15 mouse cellular contexts compared by ENCODE assay signal in the genomic region with DNA sequence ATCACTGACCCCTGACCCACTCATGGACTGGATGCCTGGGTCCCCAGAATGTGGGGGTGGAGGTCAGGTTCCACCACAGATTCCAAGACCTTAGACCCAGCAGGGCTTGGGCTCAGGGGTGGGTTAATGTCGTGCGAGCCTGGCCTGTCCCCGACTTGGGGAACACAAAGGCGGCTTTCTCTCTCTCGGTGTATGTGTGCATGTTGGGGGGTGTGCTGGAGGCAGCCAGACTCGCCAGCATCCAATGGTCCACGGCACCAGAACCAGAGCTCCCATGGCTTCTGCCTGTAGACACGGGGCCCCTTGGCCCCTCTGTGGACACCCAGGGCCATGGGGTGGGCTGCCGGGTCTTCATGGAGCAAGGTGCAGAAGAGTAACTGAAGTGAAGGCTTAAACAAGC. TPM values are rescaled to one million over a fixed set of nuclear protein-coding genes. Genes with fewer than 3 reads are reported as not detected.
DNase-seq lines count a peak whose midpoint lies in the region; ATAC-seq and TF ChIP-seq lines count a peak whose summit lies in the region.
"Had no signal": no experiment of that assay in that cellular context is flagged by ENCODE, and none has a peak within 500 bp of the region (broad histone marks: within the 10 kb centered on the region; RNA-seq: fewer than 3 reads in every experiment).

No protein-coding gene starts in this region.

- H3K4me1 ChIP-seq in stomach, embryonic 14.5 days (ENCODE audit: control insufficient read depth, insufficient read depth, low read length) = no peaks in the 10 kb centered on the region
- H3K4me1 ChIP-seq in stomach, postnatal 0 days (replicated peaks; ENCODE audit: control insufficient read depth, insufficient read depth) = no peaks in the 10 kb centered on the region
- peaks cover 62% of the 10 kb centered on the region for H3K4me1 ChIP-seq in hindbrain, embryonic 12.5 days
- peaks cover 70% of the 10 kb centered on the region for H3K4me1 ChIP-seq in midbrain, embryonic 13.5 days (replicated peaks)
- H3K4me1 ChIP-seq in heart, embryonic 12.5 days (replicated peaks) = peaks cover 8% of the 10 kb centered on the region

- WGBS in stomach, embryonic 14.5 days = 85% methylated on average over 9 of the region's 9 CpGs
- 86% methylated on average over 9 of the region's 9 CpGs for WGBS in stomach, postnatal 0 days
- 75% methylated on average over 9 of the region's 9 CpGs for WGBS in hindbrain, embryonic 12.5 days
- 84% methylated on average over 9 of the region's 9 CpGs for WGBS in midbrain, embryonic 13.5 days
- WGBS in heart, embryonic 12.5 days = 69% methylated on average over 9 of the region's 9 CpGs

- H3K9me3 ChIP-seq in stomach, embryonic 14.5 days (ENCODE audit: control insufficient read depth, low read depth, low read length) = no peaks in the 10 kb centered on the region
- H3K9me3 ChIP-seq in stomach, postnatal 0 days (ENCODE audit: control insufficient read depth, low read length) = no peaks in the 10 kb centered on the region
- no peaks in the 10 kb centered on the region for H3K9me3 ChIP-seq in hindbrain, embryonic 12.5 days (replicated peaks)
- H3K9me3 ChIP-seq in midbrain, embryonic 13.5 days = no peaks in the 10 kb centered on the region
- H3K9me3 ChIP-seq in heart, embryonic 12.5 days (replicated peaks) = no peaks in the 10 kb centered on the region
- H3K9me3 ChIP-seq: liver, embryonic 13.5 days had no signal

- no peaks in the 10 kb centered on the region for H3K27me3 ChIP-seq in stomach, embryonic 14.5 days (ENCODE audit: control insufficient read depth, insufficient read depth, low read length)
- H3K27me3 ChIP-seq in stomach, postnatal 0 days (ENCODE audit: control insufficient read depth, insufficient read depth, low read length) = no peaks in the 10 kb centered on the region
- no peaks in the 10 kb centered on the region for H3K27me3 ChIP-seq in hindbrain, embryonic 12.5 days
- H3K27me3 ChIP-seq in midbrain, embryonic 13.5 days = peaks cover 5% of the 10 kb centered on the region; the same call in 1 of the 2 replicates
- peaks cover 63% of the 10 kb centered on the region for H3K27me3 ChIP-seq in heart, embryonic 12.5 days (replicated peaks)

- H3K27ac ChIP-seq in stomach, embryonic 14.5 days (ENCODE audit: low read length) = peak overlapping the region; percentile 5; the same call in 1 of the 2 replicates
- no peak overlapping the region for H3K27ac ChIP-seq in stomach, postnatal 0 days (replicated peaks)
- H3K27ac ChIP-seq in hindbrain, embryonic 12.5 days = peak overlapping the region; percentile 81
- peak overlapping the region; percentile 79 for H3K27ac ChIP-seq in midbrain, embryonic 13.5 days
- no peak overlapping the region for H3K27ac ChIP-seq in heart, embryonic 12.5 days (ENCODE audit: poor library complexity, severe bottlenecking)
- H3K27ac ChIP-seq: liver, embryonic 13.5 days had no signal

- H3K36me3 ChIP-seq in stomach, embryonic 14.5 days (ENCODE audit: control insufficient read depth, insufficient read depth, low read length) = no peaks in the 10 kb centered on the region
- H3K36me3 ChIP-seq in stomach, postnatal 0 days (ENCODE audit: control insufficient read depth, insufficient read depth, low read length) = no peaks in the 10 kb centered on the region
- peaks cover 7% of the 10 kb centered on the region; the same call in 1 of the 2 replicates for H3K36me3 ChIP-seq in hindbrain, embryonic 12.5 days
- peaks cover 14% of the 10 kb centered on the region for H3K36me3 ChIP-seq in midbrain, embryonic 13.5 days
- H3K36me3 ChIP-seq in heart, embryonic 12.5 days = no peaks in the 10 kb centered on the region
- H3K36me3 ChIP-seq: liver, embryonic 13.5 days had no signal

- no peak for TF ChIP-seq CTCF in stomach, postnatal 0 days (IDR thresholded peaks at IDR 0.05; ENCODE audit: low read depth)

- TF ChIP-seq EP300 in stomach, postnatal 0 days (optimal IDR thresholded peaks at IDR 0.05) = no peak

- DNase-seq in stomach, postnatal 0 days (ENCODE audit: low spot score) = no peak
- no peak for DNase-seq in testis, postnatal 14 days (ENCODE audit: low spot score)
- no peak for DNase-seq in cerebellum, adult 11 months
- no peak for DNase-seq in embryo, embryonic 11 days
- DNase-seq: adrenal gland, postnatal 25 days; heart, postnatal 4 days; kidney, adult 2 months; left cerebral cortex, postnatal 4 days; liver, embryonic 13.5 days; lung, postnatal 10 days had no signal

- no peak for ATAC-seq in stomach, embryonic 14.5 days (ENCODE audit: insufficient number of reproducible peaks, insufficient read depth, low FRiP score, low read depth)
- ATAC-seq in stomach, postnatal 0 days (ENCODE audit: low FRiP score, low TSS enrichment) = no peak
- ATAC-seq in hindbrain, embryonic 12.5 days (ENCODE audit: low FRiP score) = no peak
- ATAC-seq in midbrain, embryonic 13.5 days = no peak
- ATAC-seq in heart, embryonic 12.5 days (ENCODE audit: insufficient number of reproducible peaks, low FRiP score) = no peak
- ATAC-seq: CD4-positive, CD25-positive, alpha-beta regulatory T cell, adult 4 months had no signal

- H3K4me3 ChIP-seq in stomach, embryonic 14.5 days (ENCODE audit: low read depth, low read length) = no peak overlapping the region
- H3K4me3 ChIP-seq in stomach, postnatal 0 days (ENCODE audit: low read depth, low read length) = no peak overlapping the region
- H3K4me3 ChIP-seq in hindbrain, embryonic 12.5 days = peak overlapping the region; percentile 8; the same call in 1 of the 2 replicates
- peak overlapping the region; percentile 36 for H3K4me3 ChIP-seq in midbrain, embryonic 13.5 days (replicated peaks)
- no peak overlapping the region for H3K4me3 ChIP-seq in heart, embryonic 12.5 days
- H3K4me3 ChIP-seq: liver, embryonic 13.5 days had no signal

- no peak overlapping the region for H3K9ac ChIP-seq in stomach, embryonic 14.5 days (replicated peaks; ENCODE audit: low read depth, low read length)
- H3K9ac ChIP-seq in stomach, postnatal 0 days (ENCODE audit: low read length) = no peak overlapping the region
- peak overlapping the region; percentile 48 for H3K9ac ChIP-seq in hindbrain, embryonic 12.5 days
- peak overlapping the region; percentile 67 for H3K9ac ChIP-seq in midbrain, embryonic 13.5 days (replicated peaks)
- H3K9ac ChIP-seq in heart, embryonic 12.5 days = no peak overlapping the region
- H3K9ac ChIP-seq: liver, embryonic 13.5 days had no signal

- no peak overlapping the region for H3K4me2 ChIP-seq in stomach, embryonic 14.5 days (replicated peaks; ENCODE audit: low read depth, low read length)
- no peak overlapping the region for H3K4me2 ChIP-seq in stomach, postnatal 0 days (replicated peaks; ENCODE audit: low read depth)
- H3K4me2 ChIP-seq in hindbrain, embryonic 12.5 days (replicated peaks) = peak overlapping the region; percentile 81
- H3K4me2 ChIP-seq in midbrain, embryonic 13.5 days (replicated peaks) = peak overlapping the region; percentile 74
- H3K4me2 ChIP-seq in heart, embryonic 12.5 days = no peak overlapping the region
- H3K4me2 ChIP-seq: liver, embryonic 13.5 days had no signal

RNA-seq across cellular contexts. Expression of a gene that starts 3.7 kb away (rescaled TPM):
- 1.4 and 1.5 TPM in 2 replicates for polyA plus RNA-seq in stomach, embryonic 14.5 days (2014; fragmentation: Nextera tagmentation; extraction: Ambion mirVana)
- 3.4 and 4.5 TPM in 2 replicates for polyA plus RNA-seq in stomach, postnatal 0 days (2015; fragmentation: Nextera tagmentation; extraction: Ambion mirVana)
- 41.3 and 42.3 TPM in 2 replicates for polyA plus RNA-seq in hindbrain, embryonic 12.5 days (2016; fragmentation: Nextera tagmentation; extraction: Ambion mirVana)
- 52.4 and 67.8 TPM in 2 replicates for polyA plus RNA-seq in midbrain, embryonic 13.5 days (2015; fragmentation: Nextera tagmentation; extraction: Ambion mirVana)
- polyA plus RNA-seq in heart, embryonic 12.5 days (2016; fragmentation: Nextera tagmentation; extraction: Ambion mirVana) = 0.65 and 0.81 TPM in 2 replicates
- polyA plus RNA-seq: CD4-positive, CD25-positive, alpha-beta regulatory T cell, adult 4 months had no signal

RNA-seq across cellular contexts. Expression of a gene that starts 21.3 kb away (rescaled TPM):
- polyA plus RNA-seq in stomach, embryonic 14.5 days (2014; fragmentation: Nextera tagmentation; extraction: Ambion mirVana) = 28.5 and 30.9 TPM in 2 replicates
- polyA plus RNA-seq in stomach, postnatal 0 days (2015; fragmentation: Nextera tagmentation; extraction: Ambion mirVana) = 13.6 and 15.8 TPM in 2 replicates
- 155 and 160 TPM in 2 replicates for polyA plus RNA-seq in hindbrain, embryonic 12.5 days (2016; fragmentation: Nextera tagmentation; extraction: Ambion mirVana)
- polyA plus RNA-seq in midbrain, embryonic 13.5 days (2015; fragmentation: Nextera tagmentation; extraction: Ambion mirVana) = 234 and 261 TPM in 2 replicates
- polyA plus RNA-seq in heart, embryonic 12.5 days (2016; fragmentation: Nextera tagmentation; extraction: Ambion mirVana) = 31.9 and 35.8 TPM in 2 replicates

RNA-seq across cellular contexts. Expression of a gene that starts 23.2 kb away (rescaled TPM):
- 12.6 and 14.7 TPM in 2 replicates for polyA plus RNA-seq in stomach, embryonic 14.5 days (2014; fragmentation: Nextera tagmentation; extraction: Ambion mirVana)
- polyA plus RNA-seq in stomach, postnatal 0 days (2015; fragmentation: Nextera tagmentation; extraction: Ambion mirVana) = 26.8 and 28.8 TPM in 2 replicates
- polyA plus RNA-seq in hindbrain, embryonic 12.5 days (2016; fragmentation: Nextera tagmentation; extraction: Ambion mirVana) = 0.59 and 0.95 TPM in 2 replicates
- 1.0 and 1.2 TPM in 2 replicates for polyA plus RNA-seq in midbrain, embryonic 13.5 days (2015; fragmentation: Nextera tagmentation; extraction: Ambion mirVana)
- polyA plus RNA-seq in heart, embryonic 12.5 days (2016; fragmentation: Nextera tagmentation; extraction: Ambion mirVana) = 5.6 and 8.8 TPM in 2 replicates

RNA-seq across cellular contexts. Expression of a gene that starts 26.8 kb away (rescaled TPM):
- polyA plus RNA-seq in stomach, embryonic 14.5 days (2014; fragmentation: Nextera tagmentation; extraction: Ambion mirVana) = 0.21 and 0.29 TPM in 2 replicates
- 0.07 and 0.10 TPM in 2 replicates for polyA plus RNA-seq in stomach, postnatal 0 days (2015; fragmentation: Nextera tagmentation; extraction: Ambion mirVana)
- 1.9 TPM in 2 replicates for polyA plus RNA-seq in hindbrain, embryonic 12.5 days (2016; fragmentation: Nextera tagmentation; extraction: Ambion mirVana)
- 1.2 and 1.9 TPM in 2 replicates for polyA plus RNA-seq in midbrain, embryonic 13.5 days (2015; fragmentation: Nextera tagmentation; extraction: Ambion mirVana)
- 0.37 and 0.40 TPM in 2 replicates for polyA plus RNA-seq in heart, embryonic 12.5 days (2016; fragmentation: Nextera tagmentation; extraction: Ambion mirVana)
- polyA plus RNA-seq: CD4-positive, CD25-positive, alpha-beta regulatory T cell, adult 4 months; kidney, adult 2 months; liver, embryonic 13.5 days had no signal

RNA-seq across cellular contexts. Expression of a gene that starts 33.4 kb away (rescaled TPM):
- polyA plus RNA-seq in stomach, embryonic 14.5 days (2014; fragmentation: Nextera tagmentation; extraction: Ambion mirVana) = not detected in 2 replicates
- polyA plus RNA-seq in stomach, postnatal 0 days (2015; fragmentation: Nextera tagmentation; extraction: Ambion mirVana) = 0.05 and 0.10 TPM in 2 replicates
- not detected in 2 replicates for polyA plus RNA-seq in hindbrain, embryonic 12.5 days (2016; fragmentation: Nextera tagmentation; extraction: Ambion mirVana)
- polyA plus RNA-seq in midbrain, embryonic 13.5 days (2015; fragmentation: Nextera tagmentation; extraction: Ambion mirVana) = not detected in 2 replicates
- polyA plus RNA-seq in heart, embryonic 12.5 days (2016; fragmentation: Nextera tagmentation; extraction: Ambion mirVana) = not detected in 2 replicates
- polyA plus RNA-seq: liver, embryonic 13.5 days had no signal

Comparison
In these comparisons a context has a peak if more than half of its experiments do, and no peak if none do; other contexts are left out.
1. H3K27ac ChIP-seq: peak in stomach, embryonic 14.5 days (single experiment), hindbrain, embryonic 12.5 days (single experiment) and midbrain, embryonic 13.5 days (single experiment); none in stomach, postnatal 0 days (single experiment) and heart, embryonic 12.5 days (single experiment).
2. H3K4me2 ChIP-seq: peak in hindbrain, embryonic 12.5 days (single experiment) and midbrain, embryonic 13.5 days (single experiment); none in stomach, embryonic 14.5 days (single experiment), stomach, postnatal 0 days (single experiment) and heart, embryonic 12.5 days (single experiment).
3. H3K4me3 ChIP-seq: peak in hindbrain, embryonic 12.5 days (single experiment) and midbrain, embryonic 13.5 days (single experiment); none in stomach, embryonic 14.5 days (single experiment), stomach, postnatal 0 days (single experiment) and heart, embryonic 12.5 days (single experiment).
4. H3K9ac ChIP-seq: peak in hindbrain, embryonic 12.5 days (single experiment) and midbrain, embryonic 13.5 days (single experiment); none in stomach, embryonic 14.5 days (single experiment), stomach, postnatal 0 days (single experiment) and heart, embryonic 12.5 days (single experiment).